Mouse (Mus musculus) megakaryocyte, adult 5-6 weeks (primary cell): ENCODE results near the gene Bloc1s4. TPM values are rescaled to one million over a fixed set of nuclear protein-coding genes. Genes with fewer than 3 reads are reported as not detected.

Experiments
- ATAC-seq: 2 replicates; pipeline ENCODE4 v1.8.0; 2016; ENCODE audit warnings: mild to moderate bottlenecking, inconsistent platforms; ENCODE audit not compliant: poor library complexity, severe bottlenecking
- total RNA-seq, 2 experiments: library from RNA; stranded (forward) in 1 of 2; stranded (reverse) in 1 of 2; fragments of 153-499, 151-499 nt in 1 of 2; fragments of 221-1000, 200-1000 nt in 1 of 2; gene quantifications; 2 replicates each; pipeline versions ENCODE4 v1.2.3 to v1.2.4; 2015 to 2017

Bloc1s4 gene
- total RNA-seq, 2 experiments from 2014 or later, result 11.4 to 12.2 TPM

DNA sequence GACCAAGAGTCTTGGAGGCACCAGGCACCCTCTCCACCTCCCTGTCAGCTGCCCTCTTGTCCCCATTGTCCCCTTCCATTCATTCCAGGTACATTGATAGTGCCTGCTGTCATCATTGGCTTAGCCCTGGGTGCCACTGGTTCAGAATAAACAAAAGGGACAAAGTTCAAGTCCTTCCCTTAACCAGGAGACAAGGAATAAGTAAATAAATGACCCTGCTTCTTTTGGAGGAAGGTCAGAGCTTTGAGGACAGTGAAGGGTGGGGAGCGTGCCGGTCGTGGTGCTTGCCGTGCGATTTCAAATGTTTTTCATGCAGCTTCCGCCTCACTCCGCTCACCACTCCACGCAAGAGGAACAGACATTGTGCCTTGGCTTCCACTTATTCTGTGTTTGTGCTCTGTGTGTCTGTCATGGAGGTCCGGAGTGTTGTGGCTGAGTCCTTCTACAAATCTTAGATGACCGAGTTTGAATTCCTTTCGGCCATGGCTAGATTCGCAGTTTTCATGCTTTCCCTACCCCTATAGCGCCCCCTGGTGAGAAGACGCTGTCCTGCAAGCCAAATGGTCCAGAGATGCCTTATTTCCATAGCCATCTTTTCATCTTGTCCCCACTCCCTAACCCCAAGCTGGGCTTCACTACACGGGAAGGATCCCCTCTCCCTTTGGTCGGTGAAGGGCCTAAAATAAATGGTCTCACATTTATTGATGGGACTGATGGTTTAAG is 6.2 kb downstream of the Bloc1s4 start:
- ATAC-seq, result peak; percentile 81

DNA sequence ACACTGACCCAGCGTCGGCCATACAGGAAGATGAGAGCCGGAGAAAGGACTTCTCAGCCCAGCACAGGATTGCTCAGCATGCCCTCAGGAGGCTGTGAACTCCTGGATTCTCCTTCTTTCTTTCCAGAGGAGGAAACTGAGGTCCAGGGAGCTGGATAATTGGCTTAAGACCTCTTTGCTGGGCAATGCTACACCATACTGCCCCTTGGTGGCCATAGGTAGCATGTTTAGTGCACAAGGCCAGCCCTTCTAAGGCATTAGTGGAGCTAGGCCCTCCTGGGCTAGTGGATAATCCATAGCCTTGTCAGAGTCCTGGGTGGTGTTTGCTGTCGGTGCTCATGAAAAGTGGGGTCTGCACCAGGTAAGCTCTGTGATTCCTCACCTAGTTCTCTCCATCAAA is 8.6 kb downstream of the Bloc1s4 start:
- ATAC-seq, result no peak

DNA sequence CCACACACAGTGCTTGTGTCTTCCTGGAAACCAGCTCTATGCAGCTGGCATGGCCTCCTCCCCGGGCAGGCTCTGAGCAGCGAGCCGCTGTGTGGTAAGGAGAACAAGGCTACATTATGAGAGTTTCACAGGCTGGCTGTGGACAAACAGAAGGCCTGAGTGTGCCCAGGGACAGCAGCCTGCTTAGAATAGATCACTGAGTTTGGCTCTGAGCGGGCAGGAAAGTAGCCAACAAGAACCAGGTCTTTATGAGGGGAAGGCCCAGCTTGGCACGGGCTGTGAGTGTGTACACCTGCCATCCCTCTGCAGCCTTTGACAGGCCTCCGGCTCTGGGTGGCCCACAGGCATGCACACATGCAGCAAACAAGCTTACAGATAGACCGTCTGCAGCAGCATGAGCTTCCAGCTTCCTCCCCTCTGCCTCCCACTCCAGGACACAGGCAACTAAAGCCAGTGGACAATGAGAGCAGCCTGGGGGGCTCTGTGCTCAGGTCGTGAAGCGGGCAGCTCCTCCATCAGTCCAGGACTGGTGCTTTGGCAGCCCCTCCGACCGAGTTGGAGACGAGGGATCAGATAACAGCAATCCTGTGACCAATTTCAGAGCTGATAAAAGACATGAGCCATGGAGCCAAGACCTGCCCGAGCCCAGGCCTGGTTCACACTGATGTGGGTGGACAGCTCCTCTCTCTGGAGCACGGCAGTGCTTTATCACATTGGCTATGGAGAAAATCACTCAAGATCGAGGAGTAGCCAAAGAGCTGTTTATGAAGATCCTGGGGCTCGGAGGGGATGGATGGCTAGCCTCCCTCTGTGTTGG is 9.4 kb downstream of the Bloc1s4 start:
- ATAC-seq, result no peak

DNA sequence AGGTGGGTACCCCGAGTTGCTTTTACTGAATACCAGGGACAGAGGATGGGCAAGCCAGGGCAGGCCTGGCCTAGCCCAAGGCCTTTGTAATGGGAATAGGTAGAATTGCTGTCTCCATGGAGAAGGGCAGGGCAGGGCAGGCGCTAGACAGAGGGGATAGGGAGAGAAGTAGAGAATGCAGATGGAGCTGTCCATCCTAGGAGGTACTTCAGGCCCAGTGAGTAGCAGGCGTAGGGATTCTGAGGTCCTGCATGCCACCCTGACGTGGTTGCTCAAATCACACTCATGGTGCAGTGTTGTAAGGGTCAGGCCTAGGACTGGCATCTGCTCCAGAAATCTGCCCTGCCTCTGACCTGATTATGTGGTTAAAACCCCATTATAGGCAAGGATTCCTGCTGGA is 10.7 kb downstream of the Bloc1s4 start:
- ATAC-seq, result no peak

DNA sequence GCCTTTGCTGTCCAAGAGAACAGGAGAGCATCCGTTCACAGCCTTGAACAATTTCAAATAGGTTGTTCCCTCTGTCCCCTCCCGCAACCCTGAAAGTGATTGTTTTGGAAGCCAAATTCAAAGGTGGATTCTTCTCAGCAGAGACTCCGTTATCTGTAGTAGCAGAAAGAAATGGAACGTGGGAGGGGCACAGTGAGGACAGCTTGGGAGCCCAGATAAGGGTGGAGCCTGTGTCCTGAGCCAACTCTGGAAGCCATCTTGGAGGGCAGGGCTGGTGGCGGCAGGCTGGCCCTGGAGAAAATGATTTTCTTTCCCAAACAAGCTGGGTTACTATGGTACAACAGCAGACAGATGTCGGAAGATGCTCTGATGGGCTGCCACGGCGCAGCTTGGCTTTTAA is 12.4 kb downstream of the Bloc1s4 start:
- ATAC-seq, result peak; percentile 64

DNA sequence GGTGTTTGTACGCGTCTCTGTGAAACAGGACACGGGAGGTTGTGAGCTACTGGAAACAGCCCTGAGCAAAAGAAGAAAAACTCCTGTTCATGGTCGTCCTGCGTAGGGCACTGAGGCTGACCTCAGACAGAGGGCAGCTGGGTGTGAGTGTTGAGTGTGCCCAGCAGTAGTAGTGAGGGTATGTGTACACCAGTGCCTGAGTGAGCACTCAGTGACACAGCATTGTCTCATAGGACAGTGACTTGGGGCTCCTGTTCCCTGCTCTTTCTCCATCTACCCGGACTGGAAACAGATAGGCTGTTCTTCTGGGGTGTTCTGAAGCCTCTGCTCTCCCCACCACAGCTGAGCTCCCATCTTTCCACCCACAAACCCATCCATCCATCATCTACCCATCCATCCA is 13.3 kb downstream of the Bloc1s4 start:
- no peak for ATAC-seq

DNA sequence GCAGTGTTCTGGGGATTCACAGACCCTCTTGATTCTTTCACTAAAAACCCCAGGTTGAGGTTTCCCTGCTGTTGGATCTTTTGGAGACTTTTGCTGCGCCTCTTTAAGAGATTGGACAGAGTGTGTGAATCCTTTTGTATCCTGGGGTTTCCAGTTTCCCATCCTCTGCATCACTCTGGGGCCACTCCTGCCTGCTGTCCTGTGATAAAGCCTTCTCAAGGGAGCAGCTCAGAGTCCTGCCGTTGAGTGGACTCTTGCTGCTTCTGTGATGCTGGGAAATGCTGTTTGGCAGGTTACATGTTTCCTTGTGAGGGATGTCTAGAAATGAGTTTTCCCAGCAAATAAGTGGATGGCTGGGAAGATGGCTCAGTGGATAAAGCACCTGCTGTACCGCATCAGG is 15.0 kb downstream of the Bloc1s4 start:
- ATAC-seq, result no peak

DNA sequence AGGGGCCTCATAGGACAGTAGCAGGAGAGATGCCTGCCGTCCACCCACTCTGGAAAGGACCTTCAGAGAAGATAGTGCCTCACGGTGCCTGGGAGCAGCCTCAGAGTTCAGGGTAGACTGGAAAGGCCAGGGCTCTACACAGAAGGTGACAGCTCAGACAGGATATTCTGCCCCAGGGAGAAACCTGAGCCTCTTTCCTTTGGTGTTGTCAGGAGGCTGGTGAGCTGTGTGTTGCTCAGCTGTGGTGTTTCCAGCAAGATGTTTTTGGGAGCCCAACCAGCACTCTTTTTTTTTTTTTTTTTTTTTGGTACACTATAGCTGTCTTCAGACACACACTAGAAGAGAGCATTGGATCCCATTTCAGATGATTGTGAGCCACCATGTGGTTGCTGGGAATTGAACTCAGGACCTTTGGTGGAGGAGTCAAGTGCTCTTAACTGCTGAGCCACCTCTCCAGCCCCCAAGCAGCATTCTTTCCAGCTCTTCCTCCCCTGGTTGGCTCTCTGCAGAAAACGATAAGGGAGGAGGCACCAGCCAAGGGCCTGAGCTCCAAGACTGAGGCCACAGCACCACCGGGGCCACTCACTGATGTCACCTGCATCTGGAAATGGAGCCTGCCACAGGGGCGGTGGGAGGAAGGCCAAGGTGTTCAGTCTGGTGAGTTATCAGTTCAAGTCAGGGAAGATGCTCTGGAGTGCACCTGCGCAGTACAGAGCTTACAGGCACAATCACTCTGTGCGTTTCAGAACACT is 16.4 kb downstream of the Bloc1s4 start:
- no peak for ATAC-seq

DNA sequence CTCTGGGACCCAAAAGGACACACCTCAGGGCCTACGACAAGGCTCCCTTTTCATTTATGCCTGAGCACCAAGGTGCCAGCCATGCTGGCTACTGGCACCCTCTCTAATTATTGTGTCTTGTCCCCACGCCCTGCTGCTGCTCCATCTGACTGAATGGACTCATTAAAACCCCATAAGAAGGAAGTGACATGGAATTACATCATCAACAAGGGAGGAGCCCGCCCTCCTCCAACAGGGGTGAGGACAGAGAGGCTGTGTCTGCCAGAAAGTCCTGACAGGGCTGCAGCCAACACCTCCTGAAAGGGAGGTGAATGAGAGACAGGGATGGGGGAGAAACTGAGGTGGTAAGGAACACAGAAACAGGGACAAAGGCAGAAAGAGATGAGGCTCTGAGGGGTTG is 17.8 kb downstream of the Bloc1s4 start:
- peak; percentile 81 for ATAC-seq

DNA sequence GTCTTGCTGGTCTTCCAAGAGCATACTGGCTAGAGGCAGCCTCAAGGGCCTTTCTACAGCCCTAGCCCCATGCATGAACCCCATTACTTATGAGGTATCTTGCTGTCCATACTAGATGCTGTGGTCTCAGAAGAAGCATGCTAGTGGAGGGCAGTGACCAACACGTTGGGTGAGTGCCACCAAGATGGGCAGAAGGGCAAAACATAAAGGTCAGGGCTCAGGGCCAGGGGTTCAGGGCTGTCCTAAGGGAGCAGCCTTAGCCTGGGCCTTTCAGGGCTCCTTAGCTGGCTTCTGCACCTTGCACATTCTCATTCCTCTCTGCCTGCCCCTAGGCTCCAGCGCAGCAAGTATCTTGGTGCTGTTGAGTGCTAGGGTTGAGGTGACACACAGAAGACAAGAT is 18.5 kb downstream of the Bloc1s4 start:
- no peak for ATAC-seq

DNA sequence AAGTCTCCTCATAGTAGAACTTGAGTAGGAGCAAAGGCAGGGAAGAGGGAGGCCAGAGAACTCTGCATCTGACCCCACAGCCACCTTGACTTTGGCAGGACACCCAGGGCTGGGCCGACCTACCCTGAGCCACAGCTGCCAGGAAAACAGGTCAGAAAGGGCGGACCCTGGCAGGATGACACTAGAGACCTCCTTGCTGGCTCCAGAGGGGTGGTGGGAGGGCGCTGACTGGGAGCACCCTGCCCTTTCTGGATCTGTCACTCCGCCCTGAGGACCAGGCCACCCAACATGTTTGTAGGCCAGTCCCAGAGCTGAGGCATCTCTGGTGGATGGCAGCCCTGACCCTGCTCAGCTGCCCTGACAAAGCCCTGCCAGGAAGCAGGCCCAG is 19.4 kb downstream of the Bloc1s4 start:
- ATAC-seq, result no peak

DNA sequence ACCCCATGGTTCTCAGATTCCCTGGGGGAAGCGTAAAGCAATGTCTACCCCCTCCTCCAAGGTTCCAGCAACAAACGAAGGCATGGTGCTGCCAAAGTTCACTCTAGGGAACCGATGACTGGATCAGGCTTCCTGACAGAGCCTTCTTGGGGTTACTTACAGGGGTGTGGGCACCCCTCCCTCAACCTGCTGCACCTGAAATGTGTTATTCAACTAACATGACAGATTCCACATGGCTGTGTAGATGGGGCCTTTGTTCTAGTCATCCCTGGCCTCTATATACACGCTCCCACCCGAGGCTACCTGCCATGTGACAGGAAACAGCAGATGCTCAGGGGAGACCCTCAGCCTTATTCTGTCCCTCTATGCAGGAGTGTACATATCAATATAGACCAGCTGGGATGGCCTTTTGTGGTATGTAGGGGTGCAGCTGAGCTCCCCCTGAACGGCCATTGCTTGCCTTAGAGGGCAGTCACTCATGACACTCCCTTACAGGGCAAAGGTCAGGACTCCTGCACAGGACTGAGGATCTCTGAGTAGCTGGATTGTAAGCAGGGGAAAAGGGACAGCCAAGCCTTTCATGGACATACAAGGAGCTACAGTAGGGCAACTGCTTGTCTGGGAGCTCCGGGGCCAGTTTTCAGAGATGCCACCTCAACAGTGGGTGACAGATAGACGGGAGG is 19.9 kb downstream of the Bloc1s4 start:
- no peak for ATAC-seq

DNA sequence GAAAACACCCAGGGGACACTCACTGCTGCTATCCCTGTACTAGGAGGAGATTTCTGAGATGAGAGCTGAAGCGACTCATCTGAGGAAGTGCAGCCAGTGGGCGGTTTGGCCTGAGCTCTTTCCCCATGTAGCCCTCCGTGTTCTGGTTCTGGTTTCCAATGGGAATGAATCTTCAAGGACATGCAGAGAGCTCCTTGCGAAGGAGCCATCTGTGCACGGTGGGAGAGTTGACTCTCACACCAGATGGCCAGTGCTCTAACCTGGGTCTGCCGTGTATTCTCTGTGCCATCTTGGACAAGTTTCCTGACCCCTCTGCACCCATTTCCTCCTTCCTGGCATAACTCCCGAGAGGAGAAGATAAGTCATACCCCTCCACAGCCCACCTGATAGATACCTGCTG is 20.7 kb downstream of the Bloc1s4 start:
- no peak for ATAC-seq

DNA sequence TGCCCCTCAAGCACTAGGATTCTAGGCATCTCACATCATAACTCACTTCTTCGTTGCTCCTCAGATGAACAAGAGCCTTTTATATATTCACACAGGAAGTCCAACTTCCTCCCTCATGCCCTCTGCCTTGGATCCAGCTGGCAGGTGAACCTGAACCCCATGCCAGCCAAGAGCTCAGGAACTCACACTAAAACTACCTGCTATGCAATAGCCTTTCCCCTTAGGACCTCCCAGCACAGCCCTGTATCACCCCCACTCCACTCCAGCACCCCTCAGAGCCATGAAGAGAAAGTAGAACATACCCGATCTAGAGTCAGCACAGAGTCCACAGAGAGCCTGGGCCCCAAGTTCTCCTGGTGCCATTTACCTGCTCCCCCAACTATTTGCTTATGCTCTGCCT is 21.3 kb downstream of the Bloc1s4 start:
- no peak for ATAC-seq

DNA sequence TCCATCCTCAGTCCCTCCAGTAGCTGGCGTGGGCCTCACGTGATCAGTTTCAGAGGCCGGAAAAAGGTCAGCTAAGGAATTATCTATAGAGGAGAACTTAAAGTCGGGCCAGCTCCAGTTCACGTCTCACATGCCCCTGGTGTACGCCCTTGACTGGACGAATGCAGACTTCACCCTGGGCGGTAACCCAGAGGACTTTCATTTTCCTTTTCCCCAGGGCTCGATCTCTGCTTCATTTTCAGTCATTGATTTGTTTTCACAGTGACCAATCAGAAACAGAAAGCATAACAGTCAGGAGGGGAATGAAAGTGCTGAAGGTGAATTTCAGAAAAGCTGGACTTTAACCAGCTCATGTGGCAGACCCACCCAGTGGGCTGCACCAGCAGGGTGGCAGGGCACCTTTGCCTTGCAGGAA is 22.1 kb downstream of the Bloc1s4 start:
- ATAC-seq, result peak; percentile 70

DNA sequence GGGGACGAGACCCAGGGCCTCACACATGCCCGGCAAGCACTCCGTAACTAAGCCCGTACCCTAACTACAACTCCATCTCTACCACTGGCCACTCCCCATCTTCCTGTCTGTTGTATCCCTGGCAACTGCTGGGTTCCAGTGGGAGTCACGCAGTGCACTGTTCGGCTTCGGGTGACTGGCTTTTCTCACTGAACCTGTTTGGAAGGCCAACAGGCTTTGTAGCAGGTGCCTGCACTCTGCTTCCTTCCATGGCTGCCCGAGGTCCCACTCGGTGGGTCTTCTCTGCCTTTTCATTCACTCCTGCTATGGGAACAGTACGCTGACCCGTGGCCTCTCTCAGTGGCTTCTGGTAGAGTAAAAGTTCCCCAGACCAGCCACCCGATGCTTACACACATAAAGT is 22.6 kb downstream of the Bloc1s4 start:
- no peak for ATAC-seq

DNA sequence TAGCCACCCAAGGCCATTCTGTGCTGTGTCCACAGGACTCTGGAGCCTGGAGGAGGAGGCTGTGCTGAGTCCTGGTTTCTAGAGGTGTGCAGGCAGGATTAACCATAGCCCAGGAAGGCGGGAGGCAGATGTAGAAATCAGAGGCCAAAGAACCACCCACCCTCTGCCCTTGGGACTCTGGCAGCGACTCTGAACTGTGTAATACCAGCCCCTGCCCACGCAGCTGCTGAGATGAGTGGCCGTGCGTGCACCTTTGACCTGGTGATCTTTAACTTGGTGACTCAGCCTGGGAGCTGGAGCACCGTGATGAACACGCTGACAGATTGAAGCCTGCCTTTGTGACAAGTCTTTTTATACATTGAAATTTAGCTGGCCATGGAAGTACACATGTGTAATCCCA is 24.2 kb downstream of the Bloc1s4 start:
- ATAC-seq, result no peak

DNA sequence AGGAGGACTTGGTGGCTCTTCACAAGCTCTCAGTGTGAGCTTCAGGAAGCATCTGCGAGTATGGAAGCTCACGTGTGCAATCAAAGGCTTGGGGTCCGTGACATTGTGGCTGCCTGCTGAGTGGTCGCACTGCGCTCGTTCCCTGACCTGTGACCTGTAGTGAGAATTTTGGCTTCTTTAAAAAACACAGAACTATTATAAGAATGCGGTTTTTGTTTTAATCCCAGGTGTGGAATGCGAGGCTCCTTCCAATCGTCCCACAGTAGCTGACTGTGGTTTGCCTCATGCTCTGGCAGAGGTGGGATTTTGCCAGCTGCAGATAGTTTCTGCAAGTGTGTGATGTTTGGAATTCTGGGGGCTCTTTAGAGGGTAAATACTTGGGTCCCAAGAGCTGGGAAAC is 25.1 kb downstream of the Bloc1s4 start:
- no peak for ATAC-seq

DNA sequence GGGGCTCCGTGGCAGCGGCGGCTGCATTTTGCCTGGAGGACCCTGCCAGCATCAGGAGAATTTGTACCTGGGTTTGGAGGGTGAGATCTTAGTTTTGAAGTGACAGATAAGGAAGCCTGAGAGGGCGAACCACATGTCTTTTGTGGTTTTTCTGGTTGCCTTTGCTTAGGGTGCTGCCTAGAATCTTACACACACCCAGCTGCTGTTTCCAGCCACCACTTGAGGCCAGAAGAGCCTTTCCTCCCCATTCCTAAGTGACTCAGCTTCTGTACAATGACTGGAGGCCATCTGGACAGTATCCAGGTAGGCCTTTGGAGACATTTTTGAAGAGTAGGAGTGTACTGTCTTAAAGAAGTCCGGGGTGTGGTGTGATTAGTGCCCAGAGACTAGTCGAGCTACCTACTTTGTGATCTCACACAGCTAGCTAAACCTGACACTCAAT is 26.0 kb downstream of the Bloc1s4 start:
- ATAC-seq, result no peak

DNA sequence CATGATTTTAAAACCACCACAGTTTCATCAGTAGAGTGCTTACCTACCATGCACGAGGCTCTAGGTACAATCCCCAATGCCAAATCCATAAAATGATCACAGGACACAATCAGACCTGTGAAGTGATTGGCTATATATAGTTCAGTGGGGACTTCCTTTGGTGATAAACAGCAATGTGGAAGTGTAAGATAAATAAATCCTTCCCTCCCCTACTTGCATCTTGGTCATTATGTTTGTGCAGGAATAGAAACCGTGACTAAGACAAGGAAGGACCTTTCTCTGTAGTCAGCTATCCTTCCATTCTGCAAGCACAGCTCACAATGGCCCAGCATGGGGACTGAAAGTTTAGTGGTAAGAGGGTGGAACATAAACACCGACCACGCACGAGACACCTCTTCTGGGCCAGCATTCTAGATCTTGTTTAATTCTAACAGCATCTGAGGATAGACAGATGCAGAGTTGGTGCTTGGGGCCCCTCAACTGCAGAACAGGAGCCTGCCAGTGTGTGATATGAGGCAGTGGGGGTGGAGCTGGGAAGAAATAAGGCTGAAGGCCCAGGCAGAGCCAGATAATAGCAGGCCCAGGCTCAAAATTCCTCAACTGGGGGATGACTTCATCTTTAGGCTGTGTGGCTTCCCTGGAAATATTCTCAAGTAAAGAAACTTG is 27.6 kb downstream of the Bloc1s4 start:
- ATAC-seq, result peak; percentile 45; the same call in 1 of the 2 replicates

DNA sequence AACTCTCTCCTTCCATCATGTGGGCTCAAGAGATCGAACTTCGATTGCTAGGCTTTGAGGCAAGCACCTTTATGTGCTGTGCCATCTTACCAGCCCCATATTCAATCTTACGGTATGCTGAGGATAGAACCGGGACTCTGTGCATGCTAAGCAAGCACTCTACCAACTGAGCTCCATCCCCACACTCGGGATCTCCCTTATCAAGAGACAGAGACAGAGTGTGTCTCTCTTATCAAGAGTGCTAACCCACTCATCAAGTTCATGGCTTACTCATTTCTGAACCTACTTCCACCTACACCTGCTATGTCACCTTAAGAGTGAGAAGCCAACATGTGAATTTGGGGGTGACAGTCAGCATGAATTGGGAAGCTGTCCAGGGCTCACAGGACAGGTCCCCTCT is 28.2 kb downstream of the Bloc1s4 start:
- no peak for ATAC-seq
